Mouse (Mus musculus): ENCODE data around the gene Khk. TPM values are rescaled to one million over a fixed set of nuclear protein-coding genes. Genes with fewer than 3 reads are reported as not detected.

The Khk gene
- polyA plus RNA-seq, 1 experiment from 2014 or later: 28.8 TPM

- ATAC-seq (ENCODE audit: insufficient read depth, low FRiP score): no peak
- Histone ChIP-seq H3K4me2 (ENCODE audit: low read depth, low read length) (no peak overlapping the region), H3K4me3 (replicated peaks; ENCODE audit: low read length) (no peak overlapping the region), H3K4me1 (ENCODE audit: control insufficient read depth, insufficient read depth, low read length) (peaks cover 21% of the 10 kb centered on the region), H3K9me3 (replicated peaks; ENCODE audit: control insufficient read depth, low read length) (no peaks in the 10 kb centered on the region), H3K9ac (ENCODE audit: low read length) (no peak overlapping the region), H3K27ac (ENCODE audit: low read length) (no peak overlapping the region), H3K36me3 (ENCODE audit: control insufficient read depth, insufficient read depth, low read length) (peaks cover 26% of the 10 kb centered on the region; the same call in 1 of the 2 replicates), H3K27me3 (ENCODE audit: control insufficient read depth, insufficient read depth, low read length) (no peaks in the 10 kb centered on the region)
- 88% methylated on average over 6 of the region's 6 CpGs for WGBS
Measured at GRCm38 (mm10) chr5:30955751-30956150, 34.5 kb downstream of the Khk start.

GRCm38 (mm10) chr5:30957891-30958290 is 36.7 kb downstream of the Khk start:
- peaks cover 19% of the 10 kb centered on the region for H3K4me1 ChIP-seq (ENCODE audit: control insufficient read depth, insufficient read depth, low read length)
- H3K27me3 ChIP-seq (ENCODE audit: control insufficient read depth, insufficient read depth, low read length): no peaks in the 10 kb centered on the region
- no peak overlapping the region for H3K27ac ChIP-seq (ENCODE audit: low read length)
- no peak overlapping the region; the same call in 1 of the 2 replicates for H3K9ac ChIP-seq (ENCODE audit: low read length)
- peak overlapping the region; percentile 84 for H3K4me2 ChIP-seq (ENCODE audit: low read depth, low read length)
- peak overlapping the region; percentile 10; the same call in 1 of the 2 replicates for H3K4me3 ChIP-seq (replicated peaks; ENCODE audit: low read length)
- peaks cover 22% of the 10 kb centered on the region; the same call in 1 of the 2 replicates for H3K36me3 ChIP-seq (ENCODE audit: control insufficient read depth, insufficient read depth, low read length)
- no peak for ATAC-seq (ENCODE audit: insufficient read depth, low FRiP score)
- H3K9me3 ChIP-seq (replicated peaks; ENCODE audit: control insufficient read depth, low read length): no peaks in the 10 kb centered on the region
- 93% methylated on average over 6 of the region's 6 CpGs for WGBS

- H3K4me3 ChIP-seq (replicated peaks; ENCODE audit: low read length): peak overlapping the region; percentile 77
- no peaks in the 10 kb centered on the region for H3K27me3 ChIP-seq (ENCODE audit: control insufficient read depth, insufficient read depth, low read length)
- peak overlapping the region; percentile 84 for H3K4me2 ChIP-seq (ENCODE audit: low read depth, low read length)
- WGBS: 23% methylated on average over 19 of the region's 19 CpGs
- peak; percentile 4; the same call in 1 of the 2 replicates for ATAC-seq (ENCODE audit: insufficient read depth, low FRiP score)
- H3K9me3 ChIP-seq (replicated peaks; ENCODE audit: control insufficient read depth, low read length): no peaks in the 10 kb centered on the region
- peaks cover 16% of the 10 kb centered on the region; the same call in 1 of the 2 replicates for H3K36me3 ChIP-seq (ENCODE audit: control insufficient read depth, insufficient read depth, low read length)
- peak overlapping the region; percentile 93 for H3K9ac ChIP-seq (ENCODE audit: low read length)
- H3K4me1 ChIP-seq (ENCODE audit: control insufficient read depth, insufficient read depth, low read length): peaks cover 19% of the 10 kb centered on the region
- peak overlapping the region; percentile 91 for H3K27ac ChIP-seq (ENCODE audit: low read length)
Measured at GRCm38 (mm10) chr5:30959198-30959854, 38.1 kb downstream of the Khk start.

GRCm38 (mm10) chr5:30959966-30960501 is 38.8 kb downstream of the Khk start, which contains the start of gene Preb:
Preb (minus strand) TSS chr5:30960361.
- peak within 1 kb of the TSS; percentile 91 for H3K27ac ChIP-seq (ENCODE audit: low read length)
- peak within 1 kb of the TSS; percentile 93 for H3K9ac ChIP-seq (ENCODE audit: low read length)
- under 1% methylated on average over 56 of the region's 56 CpGs for WGBS
- H3K27me3 ChIP-seq (ENCODE audit: control insufficient read depth, insufficient read depth, low read length): no peaks in the 10 kb centered on the region
- peak within 1 kb of the TSS; percentile 77 for H3K4me3 ChIP-seq (replicated peaks; ENCODE audit: low read length)
- peak within 1 kb of the TSS; percentile 84 for H3K4me2 ChIP-seq (ENCODE audit: low read depth, low read length)
- peaks cover 19% of the 10 kb centered on the region for H3K4me1 ChIP-seq (ENCODE audit: control insufficient read depth, insufficient read depth, low read length)
- peak; percentile 98 for ATAC-seq (ENCODE audit: insufficient read depth, low FRiP score)
- peaks cover 10% of the 10 kb centered on the region; the same call in 1 of the 2 replicates for H3K36me3 ChIP-seq (ENCODE audit: control insufficient read depth, insufficient read depth, low read length)
- no peaks in the 10 kb centered on the region for H3K9me3 ChIP-seq (replicated peaks; ENCODE audit: control insufficient read depth, low read length)

- 84% methylated on average over 2 of the region's 2 CpGs for WGBS
- H3K4me3 ChIP-seq (replicated peaks; ENCODE audit: low read length): peak overlapping the region; percentile 77
- H3K27ac ChIP-seq (ENCODE audit: low read length): peak overlapping the region; percentile 66; the same call in 1 of the 2 replicates
- peaks cover 19% of the 10 kb centered on the region for H3K4me1 ChIP-seq (ENCODE audit: control insufficient read depth, insufficient read depth, low read length)
- no peaks in the 10 kb centered on the region for H3K27me3 ChIP-seq (ENCODE audit: control insufficient read depth, insufficient read depth, low read length)
- peaks cover 10% of the 10 kb centered on the region; the same call in 1 of the 2 replicates for H3K36me3 ChIP-seq (ENCODE audit: control insufficient read depth, insufficient read depth, low read length)
- no peaks in the 10 kb centered on the region for H3K9me3 ChIP-seq (replicated peaks; ENCODE audit: control insufficient read depth, low read length)
- no peak for ATAC-seq (ENCODE audit: insufficient read depth, low FRiP score)
- H3K4me2 ChIP-seq (ENCODE audit: low read depth, low read length): peak overlapping the region; percentile 61
- H3K9ac ChIP-seq (ENCODE audit: low read length): peak overlapping the region; percentile 93; the same call in 1 of the 2 replicates
Measured at GRCm38 (mm10) chr5:30960814-30961213, 39.6 kb downstream of the Khk start.

- Histone ChIP-seq H3K4me3 (replicated peaks; ENCODE audit: low read length) (no peak overlapping the region), H3K27me3 (ENCODE audit: control insufficient read depth, insufficient read depth, low read length) (no peaks in the 10 kb centered on the region), H3K4me1 (ENCODE audit: control insufficient read depth, insufficient read depth, low read length) (peaks cover 19% of the 10 kb centered on the region), H3K27ac (ENCODE audit: low read length) (no peak overlapping the region), H3K9me3 (replicated peaks; ENCODE audit: control insufficient read depth, low read length) (no peaks in the 10 kb centered on the region), H3K4me2 (ENCODE audit: low read depth, low read length) (no peak overlapping the region), H3K9ac (ENCODE audit: low read length) (no peak overlapping the region), H3K36me3 (ENCODE audit: control insufficient read depth, insufficient read depth, low read length) (peaks cover 10% of the 10 kb centered on the region; the same call in 1 of the 2 replicates)
- no peak for ATAC-seq (ENCODE audit: insufficient read depth, low FRiP score)
- 65% methylated on average over 10 of the region's 10 CpGs for WGBS
Measured at GRCm38 (mm10) chr5:30961545-30962505, 40.6 kb downstream of the Khk start.

- Histone ChIP-seq H3K4me2 (ENCODE audit: low read depth, low read length) (no peak overlapping the region), H3K27ac (ENCODE audit: low read length) (no peak overlapping the region), H3K36me3 (ENCODE audit: control insufficient read depth, insufficient read depth, low read length) (no peaks in the 10 kb centered on the region), H3K9me3 (replicated peaks; ENCODE audit: control insufficient read depth, low read length) (no peaks in the 10 kb centered on the region), H3K4me3 (replicated peaks; ENCODE audit: low read length) (no peak overlapping the region), H3K9ac (ENCODE audit: low read length) (no peak overlapping the region), H3K4me1 (ENCODE audit: control insufficient read depth, insufficient read depth, low read length) (peaks cover 4% of the 10 kb centered on the region), H3K27me3 (ENCODE audit: control insufficient read depth, insufficient read depth, low read length) (no peaks in the 10 kb centered on the region)
- WGBS: 79% methylated on average over 3 of the region's 3 CpGs
- no peak for ATAC-seq (ENCODE audit: insufficient read depth, low FRiP score)
Measured at GRCm38 (mm10) chr5:30963916-30964315, 42.7 kb downstream of the Khk start.

- Histone ChIP-seq H3K27me3 (ENCODE audit: control insufficient read depth, insufficient read depth, low read length) (no peaks in the 10 kb centered on the region), H3K27ac (ENCODE audit: low read length) (no peak overlapping the region), H3K9me3 (replicated peaks; ENCODE audit: control insufficient read depth, low read length) (no peaks in the 10 kb centered on the region), H3K4me3 (replicated peaks; ENCODE audit: low read length) (no peak overlapping the region), H3K36me3 (ENCODE audit: control insufficient read depth, insufficient read depth, low read length) (no peaks in the 10 kb centered on the region), H3K4me2 (ENCODE audit: low read depth, low read length) (no peak overlapping the region), H3K9ac (ENCODE audit: low read length) (no peak overlapping the region), H3K4me1 (ENCODE audit: control insufficient read depth, insufficient read depth, low read length) (no peaks in the 10 kb centered on the region)
- ATAC-seq (ENCODE audit: insufficient read depth, low FRiP score): no peak
- WGBS: 79% methylated on average over 4 of the region's 4 CpGs
Measured at GRCm38 (mm10) chr5:30966189-30966588, 45.0 kb downstream of the Khk start.

Measured in stomach, embryonic 16.5 days (tissue).